Mouse (Mus musculus) kidney, adult 2 months (tissue): ENCODE measurements around the gene Tas2r138.

Source experiments
- CTCF ChIP-seq: fragments of 200-500 bp; conservative IDR thresholded peaks from 2 replicates; pipeline ENCODE4 v1.5.1; 2011; ENCODE audit warnings: low read depth, mild to moderate bottlenecking, control low read depth, low read length, moderate library complexity, mixed read lengths; ENCODE audit not compliant: insufficient read depth, insufficient read length
- POLR2A ChIP-seq: fragments of 200-500 bp; IDR thresholded peaks from one replicate; pipeline ENCODE4 v1.6.1; 2011; ENCODE audit warnings: low read depth, low read length, control low read depth

DNA sequence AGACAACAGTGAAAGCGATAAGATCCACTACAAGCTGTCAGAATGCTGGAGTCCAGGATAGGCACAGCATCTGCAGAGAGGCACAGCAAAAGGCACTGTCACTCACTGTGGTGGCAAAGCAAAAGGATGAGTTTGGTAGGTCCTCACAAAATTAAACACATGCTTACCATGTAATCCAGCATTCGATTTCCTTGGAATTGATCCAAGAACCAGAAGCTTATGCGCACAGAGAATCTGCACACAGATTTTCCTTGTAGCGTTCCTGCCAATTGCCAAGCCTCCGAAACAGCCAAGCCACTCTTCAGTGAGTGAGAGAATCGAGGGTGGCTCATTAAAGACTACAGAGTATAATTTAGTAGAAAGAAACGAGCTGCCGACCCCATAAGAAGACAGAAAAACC lies 2.9 kb downstream of the Tas2r138 start:
- TF ChIP-seq POLR2A (no peak), CTCF (no peak)
